8 mouse cellular contexts compared by ENCODE assay signal in genomic region chr15:89122649-89123366, GRCm38 (mm10). TPM values are rescaled to one million over a fixed set of nuclear protein-coding genes. Genes with fewer than 3 reads are reported as not detected.
DNase-seq lines count a peak whose midpoint lies in the region; ATAC-seq and TF ChIP-seq lines count a peak whose summit lies in the region.

Gene Tubgcp6 (minus strand): TSS chr15:89123112.

- H3K27ac ChIP-seq in cortical plate, adult 2 months (ENCODE audit: insufficient read depth, low read length) = peak within 1 kb of the TSS; percentile 9

- no peak for TF ChIP-seq CTCF in cortical plate, adult 2 months (IDR thresholded peaks at IDR 0.05; ENCODE audit: extremely low read depth, insufficient read depth, low read length)

- peak; percentile 95 for TF ChIP-seq POLR2A in cortical plate, adult 2 months (IDR thresholded peaks at IDR 0.05; ENCODE audit: extremely low read depth, insufficient read depth, low read length)

- peak; percentile 82 for ATAC-seq in activated CD4-positive, CD25-positive, alpha-beta regulatory T cell, adult 4 months
- peak; percentile 96 for ATAC-seq in megakaryocyte progenitor cell, adult 5-6 weeks (replicated peaks; ENCODE audit: poor library complexity)

- peaks cover 12% of the 10 kb centered on the region for H3K4me1 ChIP-seq in cortical plate, adult 2 months (ENCODE audit: control insufficient read depth, insufficient read depth, low read length)

- H3K4me3 ChIP-seq in cortical plate, adult 2 months (ENCODE audit: insufficient read depth, low read length) = peak within 1 kb of the TSS; percentile 68

- peak; percentile 93 for DNase-seq in gastrocnemius, postnatal 10 days
- DNase-seq in induced T-regulatory cell, adult 2 months (ENCODE audit: low read depth) = peak; percentile 97
- peak; percentile 90 to 96 for DNase-seq in left cerebral cortex, adult 9 months (ENCODE audit: low spot score in 2 of 2)
- peak; percentile 94 for DNase-seq in right cerebral cortex, postnatal 14 days
- DNase-seq in urinary bladder, postnatal 36 days (ENCODE audit: low spot score in 2 of 2) = peak; percentile 93 to 95

RNA-seq across cellular contexts. Expression of gene Tubgcp6, which starts in this region (rescaled TPM):
- polyA plus RNA-seq in activated CD4-positive, CD25-positive, alpha-beta regulatory T cell, adult 4 months (2017; shearing (Covaris generic)) = 10 to 100 TPM; 12.6 to 13.2 TPM
- polyA plus RNA-seq in cortical plate, adult 2 months (2012; rRNA removed) = 31.8 and 34.1 TPM in 2 replicates
- total RNA-seq in gastrocnemius, postnatal 10 days (2021) = 10 to 100 TPM in 1 of 2 experiments, 1 to 10 TPM in 1; 8.4 to 11.0 TPM
- total RNA-seq in megakaryocyte progenitor cell, adult 5-6 weeks (2015) = 22.2 and 24.7 TPM in 2 replicates
- 16.6 and 35.5 TPM in 2 replicates for total RNA-seq in megakaryocyte progenitor cell, adult 5-6 weeks (2017)

Comparison
In these comparisons a context has a peak if more than half of its experiments do, and no peak if none do; other contexts are left out.
1. Peak in every context shown above with its lines: DNase-seq, ATAC-seq, H3K4me3 ChIP-seq and H3K27ac ChIP-seq.